Mouse (Mus musculus): Measurements from ENCODE around the gene Disp1. TPM values are rescaled to one million over a fixed set of nuclear protein-coding genes. Genes with fewer than 3 reads are reported as not detected.

The Disp1 gene
- polyA plus RNA-seq, 1 experiment from 2014 or later = 11.5 TPM

DNA sequence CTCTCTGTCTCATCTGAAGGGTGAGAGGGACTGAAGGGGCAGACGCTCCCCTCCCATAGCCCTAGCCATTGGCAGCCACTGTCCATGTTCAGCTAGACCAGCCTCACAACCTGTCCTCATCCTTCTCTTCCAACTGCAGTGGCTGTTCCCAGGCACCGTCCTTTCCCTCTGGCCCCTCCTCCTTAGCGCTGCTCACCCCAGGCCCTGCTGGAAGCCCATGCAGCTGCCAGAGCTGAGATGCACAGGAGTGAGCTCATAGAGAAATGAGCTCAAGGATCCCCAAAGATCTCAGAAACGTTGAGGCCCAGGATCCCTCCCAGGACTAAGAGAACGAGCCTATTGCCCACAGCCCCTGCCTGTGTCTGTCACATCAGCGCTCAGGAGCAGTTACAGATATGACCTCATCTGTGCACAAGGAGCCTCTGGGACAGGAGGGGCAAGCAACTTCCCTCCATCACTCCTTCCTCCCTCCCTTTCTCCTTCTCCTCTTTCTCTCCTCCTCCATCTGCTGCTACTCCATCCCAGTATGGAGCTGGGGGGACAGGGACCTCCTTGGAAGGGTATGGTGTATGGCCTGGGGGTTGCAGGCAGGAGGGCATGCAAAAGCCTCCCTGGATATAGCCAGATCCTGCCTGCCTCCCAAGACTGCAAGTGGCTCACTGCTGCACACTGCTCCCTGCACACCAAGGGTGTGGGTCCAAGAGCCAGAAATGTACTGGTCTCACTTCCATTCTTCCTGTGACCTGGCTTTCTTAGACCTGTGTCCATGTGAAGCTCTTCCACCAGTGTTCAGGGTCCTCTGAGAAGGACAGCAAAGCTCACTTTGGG, 181.2 kb downstream of the Disp1 start:
- H3K4me2 ChIP-seq (replicated peaks) = no peak overlapping the region
- no peak for ATAC-seq (ENCODE audit: low FRiP score, low read depth)
- no peak overlapping the region for H3K9ac ChIP-seq
- H3K27ac ChIP-seq = no peak overlapping the region
- H3K36me3 ChIP-seq = no peaks in the 10 kb centered on the region
- H3K4me1 ChIP-seq = no peaks in the 10 kb centered on the region; the same call in 1 of the 2 replicates
- H3K27me3 ChIP-seq (replicated peaks) = 0 out of 2 replicates have a peak, but pooled peaks cover 3% of the 10 kb centered on the region
- WGBS = 59% methylated on average over 6 of the region's 6 CpGs
- H3K4me3 ChIP-seq = no peak overlapping the region
- no peaks in the 10 kb centered on the region for H3K9me3 ChIP-seq

- ATAC-seq (ENCODE audit: low FRiP score, low read depth) = no peak
- H3K4me2 ChIP-seq (replicated peaks) = no peak overlapping the region
- H3K36me3 ChIP-seq = no peaks in the 10 kb centered on the region
- H3K9ac ChIP-seq = no peak overlapping the region
- no peaks in the 10 kb centered on the region for H3K9me3 ChIP-seq
- 82% methylated on average over 7 of the region's 7 CpGs for WGBS
- H3K27ac ChIP-seq = no peak overlapping the region
- H3K4me1 ChIP-seq = no peaks in the 10 kb centered on the region; the same call in 1 of the 2 replicates
- H3K27me3 ChIP-seq (replicated peaks) = 0 out of 2 replicates have a peak, but pooled peaks cover 3% of the 10 kb centered on the region
- no peak overlapping the region for H3K4me3 ChIP-seq
These were observed 181.9 kb downstream of the Disp1 start for GRCm38 (mm10) chr1:183039404-183039803.

Small RNAs within 50 kb of the gene (microRNA-seq; reads per million reads assigned to microRNA genes)
- gene Gm24975 = not detected

Other genes starting within 250 kb of the Disp1 start
- 57.7 and 68.8 TPM in 2 replicates for gene Aida, start 75.1 kb upstream of the Disp1 start, polyA plus RNA-seq (2016; fragmentation: Nextera tagmentation; extraction: Ambion mirVana)
- 77.8 and 88.5 TPM in 2 replicates for gene Brox, start 75.7 kb upstream of the Disp1 start, polyA plus RNA-seq (2016; fragmentation: Nextera tagmentation; extraction: Ambion mirVana)
- gene Mia3, start 148.0 kb upstream of the Disp1 start, polyA plus RNA-seq (2016; fragmentation: Nextera tagmentation; extraction: Ambion mirVana) = 111 and 125 TPM in 2 replicates
- 17.7 and 18.7 TPM in 2 replicates for gene Taf1a, start 167.5 kb upstream of the Disp1 start, polyA plus RNA-seq (2016; fragmentation: Nextera tagmentation; extraction: Ambion mirVana)
- 0.22 and 0.28 TPM in 2 replicates for gene Hhipl2, start 196.7 kb upstream of the Disp1 start, polyA plus RNA-seq (2016; fragmentation: Nextera tagmentation; extraction: Ambion mirVana)